Mouse (Mus musculus): ENCODE measurements around the gene Iars. TPM values are rescaled to one million over a fixed set of nuclear protein-coding genes. Genes with fewer than 3 reads are reported as not detected.

Gene Iars
- 70.9 and 80.7 TPM in 2 replicates for polyA plus RNA-seq (2016; fragmentation: Nextera tagmentation; extraction: Ambion mirVana)

GRCm38 (mm10) chr13:49681351-49682232 is at the start of gene Iars:
Gene Iars (plus strand): TSS chr13:49682100.
- no peaks in the 10 kb centered on the region for H3K27me3 ChIP-seq
- 6% methylated on average over 26 of the region's 26 CpGs for WGBS
- peak; percentile 100 for ATAC-seq (ENCODE audit: insufficient number of reproducible peaks, insufficient read depth, low FRiP score, low TSS enrichment)

GRCm38 (mm10) chr13:49639965-49640364 is 41.9 kb upstream of the Iars start:
- Histone ChIP-seq H3K27ac (no peak overlapping the region), H3K27me3 (no peaks in the 10 kb centered on the region), H3K4me2 (replicated peaks) (no peak overlapping the region), H3K4me1 (no peaks in the 10 kb centered on the region), H3K9ac (no peak overlapping the region), H3K4me3 (no peak overlapping the region), H3K36me3 (no peaks in the 10 kb centered on the region), H3K9me3 (no peaks in the 10 kb centered on the region)
- no peak for ATAC-seq (ENCODE audit: insufficient number of reproducible peaks, insufficient read depth, low FRiP score, low TSS enrichment)
- WGBS, result 90% methylated on average over 2 of the region's 2 CpGs

More at GRCm38 (mm10) chr13:49681351-49682232, at the start of gene Iars:
- Histone ChIP-seq H3K4me3 (peak within 1 kb of the TSS; percentile 86), H3K36me3 (peaks cover 17% of the 10 kb centered on the region), H3K9me3 (no peaks in the 10 kb centered on the region), H3K9ac (peak within 1 kb of the TSS; percentile 75), H3K4me1 (peaks cover 12% of the 10 kb centered on the region), H3K27ac (0 out of 2 replicates have a peak within 1 kb of the TSS, but pooled peaks have one; percentile 60), H3K4me2 (replicated peaks) (peak within 1 kb of the TSS; percentile 94)

- no peak for ATAC-seq (ENCODE audit: insufficient number of reproducible peaks, insufficient read depth, low FRiP score, low TSS enrichment)
- Histone ChIP-seq H3K4me2 (replicated peaks) (no peak overlapping the region), H3K27me3 (no peaks in the 10 kb centered on the region), H3K36me3 (no peaks in the 10 kb centered on the region), H3K27ac (no peak overlapping the region), H3K9ac (no peak overlapping the region), H3K4me1 (no peaks in the 10 kb centered on the region), H3K9me3 (no peaks in the 10 kb centered on the region), H3K4me3 (no peak overlapping the region)
- 77% methylated on average over 6 of the region's 6 CpGs for WGBS
Observed at GRCm38 (mm10) chr13:49642650-49643049, 39.2 kb upstream of the Iars start.

DNA sequence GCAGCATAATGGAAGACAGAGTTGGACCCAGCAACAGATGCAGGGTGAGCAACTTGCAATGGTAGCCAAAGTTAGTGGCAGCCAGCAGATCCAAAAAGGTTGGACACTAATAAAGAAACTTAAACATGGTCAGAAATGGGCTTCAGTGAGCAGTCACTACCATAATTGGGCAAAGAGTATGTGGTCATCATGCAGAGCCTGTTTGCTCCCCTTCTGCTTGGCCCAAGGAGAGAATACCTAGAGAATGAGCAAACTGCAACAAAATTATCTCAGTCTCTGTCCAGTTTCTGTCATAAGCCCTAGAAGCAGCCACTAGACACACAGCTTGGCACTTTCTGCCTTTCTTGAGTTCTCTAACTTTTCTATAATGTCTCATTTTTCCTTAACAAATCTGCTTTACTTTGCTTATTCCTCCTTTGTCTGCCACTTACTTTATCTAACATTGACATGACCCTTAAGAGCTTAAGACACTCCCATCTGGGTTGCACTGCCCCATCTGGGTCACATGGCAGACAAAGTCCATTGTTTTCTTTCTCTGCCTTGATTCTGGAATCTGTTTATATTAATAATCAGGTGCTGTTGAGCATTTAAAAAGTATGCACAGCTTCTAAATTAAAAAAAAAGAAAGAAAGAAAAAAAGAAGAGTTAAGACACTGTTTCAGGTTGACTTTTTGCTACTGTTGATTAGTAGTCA is 38.1 kb upstream of the Iars start:
- Histone ChIP-seq H3K36me3 (no peaks in the 10 kb centered on the region), H3K4me3 (no peak overlapping the region), H3K9ac (no peak overlapping the region), H3K27me3 (no peaks in the 10 kb centered on the region), H3K4me1 (no peaks in the 10 kb centered on the region), H3K4me2 (replicated peaks) (no peak overlapping the region), H3K9me3 (no peaks in the 10 kb centered on the region), H3K27ac (no peak overlapping the region)
- ATAC-seq (ENCODE audit: insufficient number of reproducible peaks, insufficient read depth, low FRiP score, low TSS enrichment), result no peak

GRCm38 (mm10) chr13:49644731-49645529 is 37.0 kb upstream of the Iars start:
- Histone ChIP-seq H3K27me3 (no peaks in the 10 kb centered on the region), H3K27ac (no peak overlapping the region), H3K9me3 (no peaks in the 10 kb centered on the region), H3K4me3 (no peak overlapping the region), H3K36me3 (no peaks in the 10 kb centered on the region), H3K9ac (no peak overlapping the region), H3K4me1 (no peaks in the 10 kb centered on the region), H3K4me2 (replicated peaks) (no peak overlapping the region)
- WGBS, result 71% methylated on average over 2 of the region's 2 CpGs
- ATAC-seq (ENCODE audit: insufficient number of reproducible peaks, insufficient read depth, low FRiP score, low TSS enrichment), result no peak

- no peak overlapping the region for H3K4me3 ChIP-seq
- WGBS, result 90% methylated on average over 1 of the region's 1 CpGs
- no peaks in the 10 kb centered on the region for H3K36me3 ChIP-seq
- no peak for ATAC-seq (ENCODE audit: insufficient number of reproducible peaks, insufficient read depth, low FRiP score, low TSS enrichment)
- H3K4me2 ChIP-seq (replicated peaks), result no peak overlapping the region
- no peak overlapping the region for H3K27ac ChIP-seq
- no peak overlapping the region for H3K9ac ChIP-seq
- no peaks in the 10 kb centered on the region for H3K27me3 ChIP-seq
- H3K4me1 ChIP-seq, result no peaks in the 10 kb centered on the region
- no peaks in the 10 kb centered on the region for H3K9me3 ChIP-seq
Observed at GRCm38 (mm10) chr13:49646019-49646418, 35.9 kb upstream of the Iars start.

- Histone ChIP-seq H3K4me3 (no peak overlapping the region), H3K4me1 (peaks cover 7% of the 10 kb centered on the region; the same call in 1 of the 2 replicates), H3K9ac (no peak overlapping the region), H3K4me2 (replicated peaks) (peak overlapping the region; percentile 69; the same call in 1 of the 2 replicates), H3K27ac (no peak overlapping the region), H3K9me3 (no peaks in the 10 kb centered on the region), H3K36me3 (peaks cover under 1% of the 10 kb centered on the region; the same call in 1 of the 2 replicates), H3K27me3 (no peaks in the 10 kb centered on the region)
- WGBS, result 41% methylated on average over 2 of the region's 2 CpGs
- no peak for ATAC-seq (ENCODE audit: insufficient number of reproducible peaks, insufficient read depth, low FRiP score, low TSS enrichment)
Observed at GRCm38 (mm10) chr13:49651136-49651535, 30.8 kb upstream of the Iars start.

GRCm38 (mm10) chr13:49651781-49652351 is 30.0 kb upstream of the Iars start:
- H3K36me3 ChIP-seq, result peaks cover 2% of the 10 kb centered on the region; the same call in 1 of the 2 replicates
- 2% methylated on average over 4 of the region's 4 CpGs for WGBS
- peaks cover 7% of the 10 kb centered on the region; the same call in 1 of the 2 replicates for H3K4me1 ChIP-seq
- no peak for ATAC-seq (ENCODE audit: insufficient number of reproducible peaks, insufficient read depth, low FRiP score, low TSS enrichment)
- peak overlapping the region; percentile 56 for H3K9ac ChIP-seq
- H3K9me3 ChIP-seq, result no peaks in the 10 kb centered on the region
- no peak overlapping the region for H3K27ac ChIP-seq
- peak overlapping the region; percentile 81 for H3K4me3 ChIP-seq
- peak overlapping the region; percentile 69 for H3K4me2 ChIP-seq (replicated peaks)
- H3K27me3 ChIP-seq, result no peaks in the 10 kb centered on the region

GRCm38 (mm10) chr13:49652481-49653179 is 29.3 kb upstream of the Iars start, which contains the start of the genes Cenpp and Nol8:
Gene Cenpp (minus strand): TSS chr13:49652785.
Gene Nol8 (plus strand): TSS chr13:49653078.
- WGBS, result under 1% methylated on average over 68 of the region's 68 CpGs

DNA sequence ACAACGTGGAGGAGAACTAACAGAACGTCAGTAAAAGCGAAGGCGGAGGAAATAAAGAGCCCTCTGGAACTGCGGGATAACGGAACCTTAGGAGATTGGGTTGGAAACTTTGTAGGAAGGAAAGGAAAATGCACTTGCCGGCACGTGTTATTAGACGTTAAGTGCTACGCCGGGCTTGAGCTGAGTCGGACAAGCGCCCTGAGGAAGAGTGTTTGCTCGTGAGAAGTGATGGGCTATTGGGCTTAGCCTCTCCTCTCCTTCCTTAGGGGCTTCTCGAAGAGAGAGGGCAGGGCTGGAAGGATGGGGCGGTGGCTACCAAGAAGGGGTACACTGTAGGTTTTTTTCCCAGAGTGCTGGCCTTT is 28.7 kb upstream of the Iars start:
- no peaks in the 10 kb centered on the region for H3K9me3 ChIP-seq
- peak overlapping the region; percentile 81 for H3K4me3 ChIP-seq
- peaks cover 7% of the 10 kb centered on the region; the same call in 1 of the 2 replicates for H3K4me1 ChIP-seq
- peak overlapping the region; percentile 61 for H3K9ac ChIP-seq
- peak overlapping the region; percentile 72 for H3K4me2 ChIP-seq (replicated peaks)
- 0% methylated on average over 16 of the region's 16 CpGs for WGBS
- peak; percentile 62 for ATAC-seq (ENCODE audit: insufficient number of reproducible peaks, insufficient read depth, low FRiP score, low TSS enrichment)
- peaks cover 2% of the 10 kb centered on the region; the same call in 1 of the 2 replicates for H3K36me3 ChIP-seq
- peak overlapping the region; percentile 46; the same call in 1 of the 2 replicates for H3K27ac ChIP-seq
- no peaks in the 10 kb centered on the region for H3K27me3 ChIP-seq

More at GRCm38 (mm10) chr13:49652481-49653179, 29.3 kb upstream of the Iars start, which contains the start of the genes Cenpp and Nol8:
- peak within 1 kb of the TSS; percentile 72 for H3K4me2 ChIP-seq (replicated peaks)
- peak; percentile 98 for ATAC-seq (ENCODE audit: insufficient number of reproducible peaks, insufficient read depth, low FRiP score, low TSS enrichment)
- H3K27me3 ChIP-seq, result no peaks in the 10 kb centered on the region
- peak within 1 kb of the TSS; percentile 46; the same call in 1 of the 2 replicates for H3K27ac ChIP-seq
- peak within 1 kb of the TSS; percentile 61 for H3K9ac ChIP-seq
- peaks cover 2% of the 10 kb centered on the region; the same call in 1 of the 2 replicates for H3K36me3 ChIP-seq
- H3K4me1 ChIP-seq, result peaks cover 7% of the 10 kb centered on the region; the same call in 1 of the 2 replicates
- peak within 1 kb of the TSS; percentile 81 for H3K4me3 ChIP-seq
- no peaks in the 10 kb centered on the region for H3K9me3 ChIP-seq
